Mouse (Mus musculus): ENCODE data around the gene Brd4.

GRCm38 (mm10) chr17:32277201-32277600 is 7.3 kb downstream of the Brd4 start:
- TF ChIP-seq CTCF (IDR thresholded peaks at IDR 0.05; ENCODE audit: borderline replicate concordance, extremely low read depth, insufficient read depth, insufficient read length) = no peak
- no peak for TF ChIP-seq POLR2A (IDR thresholded peaks at IDR 0.05; ENCODE audit: borderline replicate concordance, extremely low read depth, insufficient read depth, insufficient read length, poor library complexity, severe bottlenecking)

Data from brain, embryonic 14.5 days (tissue).